Mouse (Mus musculus) hindbrain, embryonic 11.5 days (tissue): ENCODE data around the gene R3hdml. TPM values are rescaled to one million over a fixed set of nuclear protein-coding genes. Genes with fewer than 3 reads are reported as not detected.

Source experiments
- ATAC-seq: fragments of 200-750 bp; cut with Nextera tagmentation; 2 replicates; pipeline ENCODE4 v1.8.0; 2017; ENCODE audit warnings: mild to moderate bottlenecking, moderate TSS enrichment, moderate library complexity; ENCODE audit not compliant: low FRiP score
- DNase-seq: peaks from one replicate; pipeline ENCODE4 v3.0.0-alpha.2; 2015; ENCODE audit warnings: low spot score
- H3K27ac ChIP-seq: fragments of 300-500 bp; sonication (generic); 2 replicates; pipeline ENCODE4 v1.5.1; 2014; ENCODE audit warnings: mild to moderate bottlenecking, low read depth, low read length
- H3K27me3 ChIP-seq: fragments of 300-500 bp; sonication (generic); 2 replicates; pipeline ENCODE4 v1.6.1; 2014; ENCODE audit warnings: mild to moderate bottlenecking, low read length, moderate library complexity, mixed read lengths; ENCODE audit not compliant: control insufficient read depth, insufficient read depth
- H3K36me3 ChIP-seq: fragments of 300-500 bp; sonication (generic); 2 replicates; pipeline ENCODE4 v1.6.1; 2014; ENCODE audit warnings: mild to moderate bottlenecking, low read length, moderate library complexity, mixed read lengths; ENCODE audit not compliant: control insufficient read depth, insufficient read depth
- H3K4me1 ChIP-seq: fragments of 300-500 bp; sonication (generic); replicated peaks from 2 replicates; pipeline ENCODE4 v1.6.1; 2014; ENCODE audit warnings: low read length, mixed read lengths; ENCODE audit not compliant: control insufficient read depth, insufficient read depth
- H3K4me2 ChIP-seq: fragments of 300-500 bp; sonication (generic); replicated peaks from 2 replicates; pipeline ENCODE4 v1.6.1; 2014; ENCODE audit warnings: mild to moderate bottlenecking, low read depth, low read length
- H3K4me3 ChIP-seq: fragments of 300-500 bp; sonication (generic); 2 replicates; pipeline ENCODE4 v1.5.1; 2014; ENCODE audit warnings: low read depth, low read length
- H3K9ac ChIP-seq: fragments of 300-500 bp; sonication (generic); 2 replicates; pipeline ENCODE4 v1.6.1; 2014; ENCODE audit warnings: low read depth, low read length
- H3K9me3 ChIP-seq: fragments of 300-500 bp; sonication (generic); 2 replicates; pipeline ENCODE4 v1.6.1; 2016; ENCODE audit warnings: low read length; ENCODE audit not compliant: control insufficient read depth
- WGBS: fragments of 180-500 bp; shearing (Covaris S2); extraction: QIAGEN DNeasy Blood & Tissue Kit; methylation state at CpG from one replicate; pipeline ENCODE4 v1.1.7; 2014; 5-methylcytosine and 5-hydroxymethylcytosine counted together
- polyA plus RNA-seq: library from polyadenylated mRNA; unstranded; fragments of >200 nt; fragmentation: Nextera tagmentation; extraction: Ambion mirVana; gene quantifications from 2 replicates; pipeline ENCODE4 v1.2.1, GENCODE M21; 2014

Gene R3hdml
- polyA plus RNA-seq, 1 experiment from 2014 or later, result 0.15 TPM

- Histone ChIP-seq H3K4me3 (no peak overlapping the region), H3K4me1 (no peaks in the 10 kb centered on the region), H3K36me3 (no peaks in the 10 kb centered on the region), H3K9me3 (no peaks in the 10 kb centered on the region), H3K27me3 (peaks cover 2% of the 10 kb centered on the region), H3K27ac (no peak overlapping the region), H3K9ac (no peak overlapping the region), H3K4me2 (no peak overlapping the region)
- 87% methylated on average over 3 of the region's 3 CpGs for WGBS
- no peak for ATAC-seq
- DNase-seq, result no peak
These were observed 4.8 kb upstream of the R3hdml start for GRCm38 (mm10) chr2:163487360-163487759.

- H3K27me3 ChIP-seq, result no peaks in the 10 kb centered on the region
- no peak overlapping the region for H3K9ac ChIP-seq
- H3K4me1 ChIP-seq, result no peaks in the 10 kb centered on the region
- DNase-seq (no peak), ATAC-seq (no peak)
- no peaks in the 10 kb centered on the region for H3K9me3 ChIP-seq
- H3K4me3 ChIP-seq, result no peak overlapping the region
- H3K27ac ChIP-seq, result no peak overlapping the region
- no peaks in the 10 kb centered on the region for H3K36me3 ChIP-seq
- 57% methylated on average over 5 of the region's 5 CpGs for WGBS
- no peak overlapping the region for H3K4me2 ChIP-seq
These were observed 2.3 kb upstream of the R3hdml start for GRCm38 (mm10) chr2:163489725-163490291.

GRCm38 (mm10) chr2:163490656-163491055 is 1.5 kb upstream of the R3hdml start:
- Histone ChIP-seq H3K9me3 (no peaks in the 10 kb centered on the region), H3K4me2 (no peak overlapping the region), H3K36me3 (no peaks in the 10 kb centered on the region), H3K4me1 (no peaks in the 10 kb centered on the region), H3K4me3 (no peak overlapping the region), H3K9ac (no peak overlapping the region), H3K27me3 (no peaks in the 10 kb centered on the region), H3K27ac (no peak overlapping the region)
- DNase-seq, result no peak
- 91% methylated on average over 17 of the region's 17 CpGs for WGBS
- ATAC-seq, result no peak

GRCm38 (mm10) chr2:163491351-163491750 is 767 bp upstream of the R3hdml start:
- Histone ChIP-seq H3K9ac (no peak overlapping the region), H3K27me3 (no peaks in the 10 kb centered on the region), H3K9me3 (no peaks in the 10 kb centered on the region), H3K4me1 (no peaks in the 10 kb centered on the region), H3K4me3 (no peak overlapping the region), H3K36me3 (no peaks in the 10 kb centered on the region), H3K4me2 (no peak overlapping the region), H3K27ac (no peak overlapping the region)
- no peak for ATAC-seq
- 73% methylated on average over 7 of the region's 7 CpGs for WGBS
- no peak for DNase-seq

GRCm38 (mm10) chr2:163493031-163493430 is 913 bp downstream of the R3hdml start:
- no peaks in the 10 kb centered on the region for H3K4me1 ChIP-seq
- 21% methylated on average over 5 of the region's 5 CpGs for WGBS
- ATAC-seq (no peak), DNase-seq (no peak)
- no peak overlapping the region for H3K4me3 ChIP-seq
- no peak overlapping the region for H3K4me2 ChIP-seq
- H3K27ac ChIP-seq, result no peak overlapping the region
- no peaks in the 10 kb centered on the region for H3K27me3 ChIP-seq
- H3K9me3 ChIP-seq, result no peaks in the 10 kb centered on the region
- H3K36me3 ChIP-seq, result no peaks in the 10 kb centered on the region
- H3K9ac ChIP-seq, result no peak overlapping the region

GRCm38 (mm10) chr2:163493976-163494375 is 1.9 kb downstream of the R3hdml start:
- Histone ChIP-seq H3K9me3 (no peaks in the 10 kb centered on the region), H3K4me2 (no peak overlapping the region), H3K4me3 (no peak overlapping the region), H3K27me3 (no peaks in the 10 kb centered on the region), H3K9ac (no peak overlapping the region), H3K36me3 (no peaks in the 10 kb centered on the region), H3K4me1 (no peaks in the 10 kb centered on the region), H3K27ac (no peak overlapping the region)
- no peak for ATAC-seq
- DNase-seq, result no peak
- 64% methylated on average over 5 of the region's 5 CpGs for WGBS

- DNase-seq (no peak), ATAC-seq (no peak)
- Histone ChIP-seq H3K4me1 (no peaks in the 10 kb centered on the region), H3K36me3 (no peaks in the 10 kb centered on the region), H3K9ac (no peak overlapping the region), H3K27ac (no peak overlapping the region), H3K9me3 (no peaks in the 10 kb centered on the region), H3K4me2 (no peak overlapping the region), H3K4me3 (no peak overlapping the region), H3K27me3 (no peaks in the 10 kb centered on the region)
- WGBS, result 40% methylated on average over 6 of the region's 6 CpGs
These were observed 2.3 kb downstream of the R3hdml start for GRCm38 (mm10) chr2:163494456-163494855.

- H3K27me3 ChIP-seq, result no peaks in the 10 kb centered on the region
- no peak overlapping the region for H3K4me2 ChIP-seq
- DNase-seq (no peak), ATAC-seq (no peak)
- H3K27ac ChIP-seq, result no peak overlapping the region
- H3K36me3 ChIP-seq, result no peaks in the 10 kb centered on the region
- H3K4me3 ChIP-seq, result no peak overlapping the region
- WGBS, result 80% methylated on average over 2 of the region's 2 CpGs
- no peaks in the 10 kb centered on the region for H3K4me1 ChIP-seq
- H3K9ac ChIP-seq, result no peak overlapping the region
- no peaks in the 10 kb centered on the region for H3K9me3 ChIP-seq
These were observed 10.1 kb downstream of the R3hdml start for GRCm38 (mm10) chr2:163502219-163502618.

- no peaks in the 10 kb centered on the region for H3K36me3 ChIP-seq
- H3K4me3 ChIP-seq, result no peak overlapping the region
- H3K4me1 ChIP-seq, result no peaks in the 10 kb centered on the region
- no peaks in the 10 kb centered on the region for H3K9me3 ChIP-seq
- no peak overlapping the region for H3K9ac ChIP-seq
- WGBS, result 77% methylated on average over 7 of the region's 7 CpGs
- H3K4me2 ChIP-seq, result no peak overlapping the region
- DNase-seq, result no peak
- H3K27ac ChIP-seq, result no peak overlapping the region
- ATAC-seq, result no peak
- H3K27me3 ChIP-seq, result no peaks in the 10 kb centered on the region
These were observed 11.1 kb downstream of the R3hdml start for GRCm38 (mm10) chr2:163503191-163503590.
